Comparison of ENCODE assay signal across 8 mouse cellular contexts in genomic region chr10:58377592-58378197, GRCm38 (mm10). TPM values are rescaled to one million over a fixed set of nuclear protein-coding genes. Genes with fewer than 3 reads are reported as not detected.
A peak's percentile ranks its signal among the peaks of the same experiment; 100 is the strongest.
DNase-seq lines count a peak whose midpoint lies in the region; ATAC-seq and TF ChIP-seq lines count a peak whose summit lies in the region.

No protein-coding gene starts in this region.

- intact Hi-C loops in gastrocnemius, adult 2 months (cut with DNase I), result no loop called here

- no peak overlapping the region for H3K4me2 ChIP-seq in liver, embryonic 12.5 days

- H3K27ac ChIP-seq in gastrocnemius, adult 2 months, result no peak overlapping the region
- peak overlapping the region; percentile 48; the same call in 1 of the 2 replicates for H3K27ac ChIP-seq in liver, embryonic 12.5 days

- WGBS in liver, embryonic 12.5 days (ENCODE audit: insufficient replicate concordance), result 27% methylated on average over 4 of the region's 4 CpGs

- peak; percentile 74 for ATAC-seq in erythroid progenitor cell, adult 5-6 weeks (replicated peaks; ENCODE audit: low FRiP score, poor library complexity, severe bottlenecking)
- no peak for ATAC-seq in liver, embryonic 12.5 days

- no peaks in the 10 kb centered on the region for H3K9me3 ChIP-seq in liver, embryonic 12.5 days (replicated peaks)

- H3K36me3 ChIP-seq in liver, embryonic 12.5 days, result peaks cover 17% of the 10 kb centered on the region

- no peak overlapping the region for H3K9ac ChIP-seq in liver, embryonic 12.5 days

- no peak overlapping the region for H3K4me3 ChIP-seq in gastrocnemius, adult 2 months
- no peak overlapping the region for H3K4me3 ChIP-seq in liver, embryonic 12.5 days

- peak; percentile 47 for DNase-seq in gastrocnemius, adult 2 months
- DNase-seq in gastrocnemius, postnatal 10 days, result no peak
- DNase-seq in urinary bladder, postnatal 14 days (ENCODE audit: low spot score), result peak; percentile 46
- DNase-seq in urinary bladder, postnatal 25 days (ENCODE audit: low spot score), result no peak
- peak; percentile 66 for DNase-seq in retina, postnatal 1 day
- no peak for DNase-seq in frontal cortex, postnatal 14 days (ENCODE audit: low spot score in 2 of 2)

- peak; percentile 82 for TF ChIP-seq CTCF in gastrocnemius, adult 2 months (IDR thresholded peaks at IDR 0.05)

- H3K4me1 ChIP-seq in liver, embryonic 12.5 days, result peaks cover 78% of the 10 kb centered on the region

- H3K27me3 ChIP-seq in liver, embryonic 12.5 days (replicated peaks), result no peaks in the 10 kb centered on the region

RNA-seq across cellular contexts. Expression of gene Lims1, which starts 54.4 kb away (rescaled TPM):
- total RNA-seq in gastrocnemius, adult 2 months (2021), result 10 to 100 TPM; 36.1 to 54.7 TPM
- total RNA-seq in gastrocnemius, postnatal 10 days (2021), result 10 to 100 TPM; 79.4 to 94.4 TPM
- total RNA-seq in erythroid progenitor cell, adult 5-6 weeks (2015; ENCODE audit: low replicate concordance), result 67.8 and 80.5 TPM in 2 replicates
- 37.5 and 42.2 TPM in 2 replicates for total RNA-seq in erythroid progenitor cell, adult 5-6 weeks (2017; ENCODE audit: low replicate concordance)
- polyA plus RNA-seq in liver, embryonic 12.5 days (2016; fragmentation: Nextera tagmentation; extraction: Ambion mirVana), result 112 and 121 TPM in 2 replicates

Comparison
In these comparisons a context has a peak if more than half of its experiments do, and no peak if none do; other contexts are left out.
1. DNase-seq: peak in gastrocnemius, adult 2 months (single experiment), urinary bladder, postnatal 14 days (single experiment) and retina, postnatal 1 day (single experiment); none in gastrocnemius, postnatal 10 days (single experiment), urinary bladder, postnatal 25 days (single experiment) and frontal cortex, postnatal 14 days (0 of 2).